Comparison of ENCODE assay signal across 20 mouse cellular contexts in the genomic region with DNA sequence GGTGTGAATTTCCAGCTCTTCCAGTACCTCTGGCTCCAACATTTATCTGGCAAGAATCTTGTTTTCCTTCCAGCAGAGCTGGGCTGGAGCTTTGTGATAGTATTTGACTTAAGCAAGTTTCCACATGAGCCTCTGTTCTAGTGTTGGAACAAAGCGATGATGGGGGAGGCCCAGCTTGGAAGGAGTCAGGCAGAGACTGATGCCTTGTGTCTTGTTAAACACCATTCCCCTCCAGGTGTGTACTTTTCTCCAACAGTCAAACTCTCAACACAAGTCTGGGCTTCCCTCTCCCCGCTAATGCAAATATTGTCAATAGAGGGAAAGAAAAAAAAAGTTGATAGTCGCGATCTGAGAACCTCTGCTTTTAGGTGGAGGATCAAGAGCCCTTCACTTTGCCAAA.
A peak's percentile ranks its signal among the peaks of the same experiment; 100 is the strongest.
DNase-seq lines count a peak whose midpoint lies in the region; ATAC-seq and TF ChIP-seq lines count a peak whose summit lies in the region.
"Had no signal": no experiment of that assay in that cellular context is flagged by ENCODE, and none has a peak within 500 bp of the region (broad histone marks: within the 10 kb centered on the region; RNA-seq: fewer than 3 reads in every experiment).

No protein-coding gene starts in this region.

- peak; percentile 83 for DNase-seq in embryonic facial prominence, embryonic 14.5 days (ENCODE audit: low spot score)
- no peak for DNase-seq in embryonic facial prominence, embryonic 10.5 days (ENCODE audit: low spot score)
- no peak for DNase-seq in kidney, postnatal 0 days (ENCODE audit: low spot score)
- DNase-seq in kidney, adult 11 months: no peak
- DNase-seq in brain, adult 2 months (ENCODE audit: low read depth, low spot score): peak; percentile 9
- DNase-seq in skeletal muscle tissue, adult 2 months (ENCODE audit: low read depth, low spot score): peak; percentile 49
- no peak for DNase-seq in thymus, adult 18-20 months
- no peak for DNase-seq in ovary, postnatal 10 days (ENCODE audit: low spot score)
- DNase-seq: cerebellum, postnatal 10 days; embryo, embryonic 11 days; gastrocnemius, postnatal 14 days; heart, postnatal 10 days; liver; right cerebral cortex, postnatal 4 days had no signal

- TF ChIP-seq CTCF in kidney, postnatal 0 days (IDR thresholded peaks at IDR 0.05; ENCODE audit: low read depth): no peak

- H3K36me3 ChIP-seq in embryonic facial prominence, embryonic 14.5 days (ENCODE audit: control insufficient read depth, insufficient read depth, low read length): no peaks in the 10 kb centered on the region
- no peaks in the 10 kb centered on the region for H3K36me3 ChIP-seq in embryonic facial prominence, embryonic 10.5 days (replicated peaks)
- H3K36me3 ChIP-seq in kidney, postnatal 0 days (ENCODE audit: insufficient read depth, low read length): no peaks in the 10 kb centered on the region
- H3K36me3 ChIP-seq: G1E; heart, embryonic 10.5 days; hindbrain, embryonic 13.5 days; midbrain, embryonic 12.5 days had no signal

- H3K9ac ChIP-seq in embryonic facial prominence, embryonic 14.5 days (ENCODE audit: low read depth, low read length): no peak overlapping the region
- H3K9ac ChIP-seq in kidney, postnatal 0 days (ENCODE audit: low read depth, low read length): no peak overlapping the region
- H3K9ac ChIP-seq: hindbrain, embryonic 13.5 days; midbrain, embryonic 12.5 days had no signal

- H3K4me2 ChIP-seq in embryonic facial prominence, embryonic 14.5 days (ENCODE audit: low read depth, low read length): no peak overlapping the region
- no peak overlapping the region for H3K4me2 ChIP-seq in kidney, postnatal 0 days (ENCODE audit: low read length)
- H3K4me2 ChIP-seq: hindbrain, embryonic 13.5 days; midbrain, embryonic 12.5 days had no signal

- no peaks in the 10 kb centered on the region for H3K27me3 ChIP-seq in embryonic facial prominence, embryonic 14.5 days (replicated peaks; ENCODE audit: control insufficient read depth, insufficient read depth, low read length)
- H3K27me3 ChIP-seq in embryonic facial prominence, embryonic 10.5 days (replicated peaks; ENCODE audit: low read depth, poor library complexity, severe bottlenecking): no peaks in the 10 kb centered on the region
- no peaks in the 10 kb centered on the region for H3K27me3 ChIP-seq in kidney, postnatal 0 days (ENCODE audit: insufficient read depth, low read length)
- H3K27me3 ChIP-seq: hindbrain, embryonic 13.5 days; midbrain, embryonic 12.5 days had no signal

- ATAC-seq in embryonic facial prominence, embryonic 14.5 days (ENCODE audit: low read depth): peak; percentile 79
- ATAC-seq in kidney, postnatal 0 days (replicated peaks; ENCODE audit: low FRiP score, low read depth): no peak
- ATAC-seq: CD4-positive, CD25-positive, alpha-beta regulatory T cell, adult 4 months; forebrain, embryonic 16.5 days had no signal

- no peaks in the 10 kb centered on the region for H3K9me3 ChIP-seq in embryonic facial prominence, embryonic 14.5 days (ENCODE audit: control insufficient read depth, low read length)
- no peaks in the 10 kb centered on the region for H3K9me3 ChIP-seq in embryonic facial prominence, embryonic 10.5 days
- H3K9me3 ChIP-seq in kidney, postnatal 0 days (replicated peaks; ENCODE audit: low read length): no peaks in the 10 kb centered on the region
- H3K9me3 ChIP-seq: G1E; heart, embryonic 10.5 days; hindbrain, embryonic 13.5 days; midbrain, embryonic 12.5 days had no signal

- 0 out of 2 replicates have a peak overlapping the region, but pooled peaks have one; percentile 28 for H3K27ac ChIP-seq in embryonic facial prominence, embryonic 14.5 days (replicated peaks; ENCODE audit: low read depth, low read length)
- no peak overlapping the region for H3K27ac ChIP-seq in embryonic facial prominence, embryonic 10.5 days (replicated peaks)
- peak overlapping the region; percentile 66 for H3K27ac ChIP-seq in kidney, postnatal 0 days
- H3K27ac ChIP-seq: heart, embryonic 10.5 days; hindbrain, embryonic 13.5 days; midbrain, embryonic 12.5 days had no signal

- 77% methylated on average over 4 of the region's 4 CpGs for WGBS in embryonic facial prominence, embryonic 14.5 days
- 84% methylated on average over 4 of the region's 4 CpGs for WGBS in embryonic facial prominence, embryonic 10.5 days
- 69% methylated on average over 4 of the region's 4 CpGs for WGBS in kidney, postnatal 0 days

- H3K4me3 ChIP-seq in embryonic facial prominence, embryonic 14.5 days (ENCODE audit: low read depth, low read length): no peak overlapping the region
- no peak overlapping the region for H3K4me3 ChIP-seq in embryonic facial prominence, embryonic 10.5 days
- H3K4me3 ChIP-seq in kidney, postnatal 0 days (replicated peaks; ENCODE audit: low read depth, low read length): no peak overlapping the region
- H3K4me3 ChIP-seq: heart, embryonic 10.5 days; hindbrain, embryonic 13.5 days; midbrain, embryonic 12.5 days had no signal

- H3K4me1 ChIP-seq in embryonic facial prominence, embryonic 14.5 days (ENCODE audit: control insufficient read depth, insufficient read depth, low read length): peaks cover 7% of the 10 kb centered on the region
- H3K4me1 ChIP-seq in embryonic facial prominence, embryonic 10.5 days: no peaks in the 10 kb centered on the region
- peaks cover 13% of the 10 kb centered on the region; the same call in 1 of the 2 replicates for H3K4me1 ChIP-seq in kidney, postnatal 0 days (replicated peaks; ENCODE audit: insufficient read depth, low read length)
- H3K4me1 ChIP-seq: heart, embryonic 10.5 days; hindbrain, embryonic 13.5 days; midbrain, embryonic 12.5 days had no signal

Comparison
In these comparisons a context has a peak if more than half of its experiments do, and no peak if none do; other contexts are left out.
1. DNase-seq: peak in embryonic facial prominence, embryonic 14.5 days (single experiment), brain, adult 2 months (single experiment) and skeletal muscle tissue, adult 2 months (single experiment); none in embryonic facial prominence, embryonic 10.5 days (single experiment), kidney, postnatal 0 days (single experiment), kidney, adult 11 months (single experiment), thymus, adult 18-20 months (0 of 2) and ovary, postnatal 10 days (single experiment).